Mouse (Mus musculus) heart, adult 8-10 months (tissue): ENCODE data around the gene Bclaf1. TPM values are rescaled to one million over a fixed set of nuclear protein-coding genes. Genes with fewer than 3 reads are reported as not detected.

ENCODE experiments used
- microRNA-seq: library from miRNA; unstranded; fragments of <30 nt; microRNA quantifications from one replicate; pipeline ENCODE4 v1.2.0, GENCODE M21; 2022
- total RNA-seq, 4 experiments: library from RNA; stranded (reverse); gene quantifications; 2 replicates each; pipeline ENCODE4 v1.2.4; 2022

Gene Bclaf1
- total RNA-seq, 4 experiments from 2014 or later: 44.7 to 58.2 (median 51.9) TPM

Small RNA genes within 50 kb of the gene (microRNA-seq; reads per million reads assigned to microRNA genes)
- not detected for gene Mir6413

Other genes with a start within 250 kb of the Bclaf1 start
- gene Map7, start 164.0 kb upstream of the Bclaf1 start, total RNA-seq: 10 to 100 TPM; 13.7 to 20.4 (median 15.3) TPM
- under 1 TPM in 1 of 4 experiments, not detected in 3; 0.14 TPM for gene Mtfr2, start 35.3 kb downstream of the Bclaf1 start, total RNA-seq